Mouse (Mus musculus) inflammation-experienced regulatory T-cells (primary cell): ENCODE measurements around the gene Gm13279. TPM values are rescaled to one million over a fixed set of nuclear protein-coding genes. Genes with fewer than 3 reads are reported as not detected.

ENCODE experiments used
- polyA plus RNA-seq, 2 experiments: library from polyadenylated mRNA; unstranded; fragments of 100-300 nt; shearing (Covaris generic); gene quantifications; one replicate each; pipeline ENCODE4 v1.2.1; 2017

The Gm13279 gene
- polyA plus RNA-seq, 2 experiments from 2014 or later: not detected

Other genes starting within 250 kb of the Gm13279 start
- 1 to 10 TPM in 1 of 2 experiments, under 1 TPM in 1; 0.45 to 2.3 TPM for gene Ifna15, start 239.2 kb upstream of the Gm13279 start, polyA plus RNA-seq
- gene Ifna14, start 225.6 kb upstream of the Gm13279 start, polyA plus RNA-seq: under 1 TPM in 1 of 2 experiments, not detected in 1; 0.70 TPM
- gene Ifna9, start 205.0 kb upstream of the Gm13279 start, polyA plus RNA-seq: not detected
- gene Ifna12, start 194.0 kb upstream of the Gm13279 start, polyA plus RNA-seq: not detected
- gene C87499, start 163.0 kb upstream of the Gm13279 start, polyA plus RNA-seq: under 1 TPM in 1 of 2 experiments, not detected in 1; 0.47 TPM
- gene Ifna13, start 152.9 kb upstream of the Gm13279 start, polyA plus RNA-seq: not detected
- gene Ifna16, start 120.5 kb upstream of the Gm13279 start, polyA plus RNA-seq: not detected
- gene Ifna2, start 113.5 kb upstream of the Gm13279 start, polyA plus RNA-seq: not detected
- under 1 TPM in 1 of 2 experiments, not detected in 1; 0.30 TPM for gene Ifnab, start 106.0 kb upstream of the Gm13279 start, polyA plus RNA-seq
- gene Gm26566, start 75.6 kb upstream of the Gm13279 start, polyA plus RNA-seq: not detected
- 10 to 100 TPM; 19.8 to 29.0 TPM for gene Klhl9, start 74.9 kb upstream of the Gm13279 start, polyA plus RNA-seq
- not detected for gene Gm13271, start 42.5 kb upstream of the Gm13279 start, polyA plus RNA-seq
- 1 to 10 TPM in 1 of 2 experiments, under 1 TPM in 1; 0.62 to 1.0 TPM for gene Gm13283, start 37.3 kb upstream of the Gm13279 start, polyA plus RNA-seq
- gene Gm13290, start 23.6 kb upstream of the Gm13279 start, polyA plus RNA-seq: under 1 TPM in 1 of 2 experiments, not detected in 1; 0.82 TPM
- not detected for gene Gm13289, start 20.5 kb upstream of the Gm13279 start, polyA plus RNA-seq
- not detected for gene Gm13272, start 17.5 kb upstream of the Gm13279 start, polyA plus RNA-seq
- gene Ifnz, start 15.3 kb upstream of the Gm13279 start, polyA plus RNA-seq: 1 to 10 TPM in 1 of 2 experiments, not detected in 1; 1.5 TPM
- gene Gm13276, start 11.7 kb upstream of the Gm13279 start, polyA plus RNA-seq: not detected
- gene Gm13277, start 8.8 kb upstream of the Gm13279 start, polyA plus RNA-seq: not detected
- not detected for gene Gm13278, start 5.8 kb upstream of the Gm13279 start, polyA plus RNA-seq
- gene Gm13275, start 2.9 kb upstream of the Gm13279 start, polyA plus RNA-seq: not detected
- gene Gm13285, start 2.3 kb downstream of the Gm13279 start, polyA plus RNA-seq: 1 to 10 TPM in 1 of 2 experiments, under 1 TPM in 1; 0.94 to 3.7 TPM
- gene Gm13287, start 5.9 kb downstream of the Gm13279 start, polyA plus RNA-seq: not detected
- gene Gm13288, start 8.1 kb downstream of the Gm13279 start, polyA plus RNA-seq: not detected
- not detected for gene Ifna7, start 18.8 kb downstream of the Gm13279 start, polyA plus RNA-seq
- not detected for gene Ifna11, start 22.6 kb downstream of the Gm13279 start, polyA plus RNA-seq
- not detected for gene Ifna6, start 30.0 kb downstream of the Gm13279 start, polyA plus RNA-seq
- gene Ifna5, start 38.1 kb downstream of the Gm13279 start, polyA plus RNA-seq: not detected
- under 1 TPM in 1 of 2 experiments, not detected in 1; 0.71 TPM for gene Ifna4, start 44.5 kb downstream of the Gm13279 start, polyA plus RNA-seq
- gene Ifna1, start 52.7 kb downstream of the Gm13279 start, polyA plus RNA-seq: not detected
- gene Ifne, start 82.8 kb downstream of the Gm13279 start, polyA plus RNA-seq: not detected